Mouse (Mus musculus): ENCODE results near the gene Cfd. TPM values are rescaled to one million over a fixed set of nuclear protein-coding genes. Genes with fewer than 3 reads are reported as not detected.
A peak's percentile ranks its signal among the peaks of the same experiment; 100 is the strongest.

Gene Cfd
- total and polyA plus RNA-seq, 2 experiments from 2014 or later, result not detected

- peaks cover 56% of the 10 kb centered on the region for H3K36me3 ChIP-seq (replicated peaks; ENCODE audit: control insufficient read depth, insufficient read depth, low read length)
- 67% methylated on average over 20 of the region's 20 CpGs for WGBS
- no peaks in the 10 kb centered on the region for H3K4me1 ChIP-seq (ENCODE audit: control insufficient read depth, insufficient read depth)
- no peak overlapping the region for H3K4me3 ChIP-seq (ENCODE audit: low read depth, low read length)
- no peak overlapping the region for H3K27ac ChIP-seq (ENCODE audit: low read depth)
- no peak overlapping the region for H3K4me2 ChIP-seq (ENCODE audit: low read depth, low read length)
- H3K27me3 ChIP-seq (ENCODE audit: control insufficient read depth, insufficient read depth, low read length), result no peaks in the 10 kb centered on the region
- no peak overlapping the region for H3K9ac ChIP-seq (replicated peaks; ENCODE audit: low read depth, low read length)
- no peaks in the 10 kb centered on the region for H3K9me3 ChIP-seq (replicated peaks; ENCODE audit: control insufficient read depth, low read length)
- ATAC-seq (ENCODE audit: insufficient read depth, low read depth) (no peak), DNase-seq (ENCODE audit: low spot score) (no peak)
- TF ChIP-seq CTCF (IDR thresholded peaks at IDR 0.05; ENCODE audit: low read depth) (no peak), EP300 (IDR thresholded peaks at IDR 0.05; ENCODE audit: low read depth) (no peak)
Measured at GRCm38 (mm10) chr10:79897316-79898245, 6.9 kb downstream of the Cfd start.

- TF ChIP-seq EP300 (IDR thresholded peaks at IDR 0.05; ENCODE audit: low read depth), result no peak
- peak; percentile 27 for TF ChIP-seq CTCF (IDR thresholded peaks at IDR 0.05; ENCODE audit: low read depth)
- Histone ChIP-seq H3K9ac (replicated peaks; ENCODE audit: low read depth, low read length) (no peak overlapping the region), H3K36me3 (replicated peaks; ENCODE audit: control insufficient read depth, insufficient read depth, low read length) (peaks cover 71% of the 10 kb centered on the region), H3K4me1 (ENCODE audit: control insufficient read depth, insufficient read depth) (no peaks in the 10 kb centered on the region), H3K9me3 (replicated peaks; ENCODE audit: control insufficient read depth, low read length) (no peaks in the 10 kb centered on the region), H3K4me2 (ENCODE audit: low read depth, low read length) (no peak overlapping the region), H3K27me3 (ENCODE audit: control insufficient read depth, insufficient read depth, low read length) (no peaks in the 10 kb centered on the region), H3K4me3 (ENCODE audit: low read depth, low read length) (no peak overlapping the region), H3K27ac (ENCODE audit: low read depth) (no peak overlapping the region)
- DNase-seq (ENCODE audit: low spot score) (no peak), ATAC-seq (ENCODE audit: insufficient read depth, low read depth) (0 out of 2 replicates have a peak, but pooled peaks have one; percentile 28)
- 66% methylated on average over 2 of the region's 2 CpGs for WGBS
Measured at GRCm38 (mm10) chr10:79900951-79901410, 10.3 kb downstream of the Cfd start.

GRCm38 (mm10) chr10:79906712-79907111, 16.1 kb downstream of the Cfd start:
- Histone ChIP-seq H3K4me2 (ENCODE audit: low read depth, low read length) (no peak overlapping the region), H3K4me1 (ENCODE audit: control insufficient read depth, insufficient read depth) (no peaks in the 10 kb centered on the region), H3K9me3 (replicated peaks; ENCODE audit: control insufficient read depth, low read length) (no peaks in the 10 kb centered on the region), H3K36me3 (replicated peaks; ENCODE audit: control insufficient read depth, insufficient read depth, low read length) (peaks cover 57% of the 10 kb centered on the region), H3K27me3 (ENCODE audit: control insufficient read depth, insufficient read depth, low read length) (no peaks in the 10 kb centered on the region), H3K27ac (ENCODE audit: low read depth) (no peak overlapping the region), H3K4me3 (ENCODE audit: low read depth, low read length) (no peak overlapping the region), H3K9ac (replicated peaks; ENCODE audit: low read depth, low read length) (no peak overlapping the region)
- no peak for DNase-seq (ENCODE audit: low spot score)
- no peak for ATAC-seq (ENCODE audit: insufficient read depth, low read depth)
- 91% methylated on average over 9 of the region's 9 CpGs for WGBS
- TF ChIP-seq CTCF (IDR thresholded peaks at IDR 0.05; ENCODE audit: low read depth), result no peak
- no peak for TF ChIP-seq EP300 (IDR thresholded peaks at IDR 0.05; ENCODE audit: low read depth)

GRCm38 (mm10) chr10:79907415-79907814, 16.8 kb downstream of the Cfd start:
- Histone ChIP-seq H3K4me2 (ENCODE audit: low read depth, low read length) (no peak overlapping the region), H3K27ac (ENCODE audit: low read depth) (no peak overlapping the region), H3K9me3 (replicated peaks; ENCODE audit: control insufficient read depth, low read length) (no peaks in the 10 kb centered on the region), H3K36me3 (replicated peaks; ENCODE audit: control insufficient read depth, insufficient read depth, low read length) (peaks cover 56% of the 10 kb centered on the region), H3K27me3 (ENCODE audit: control insufficient read depth, insufficient read depth, low read length) (no peaks in the 10 kb centered on the region), H3K9ac (replicated peaks; ENCODE audit: low read depth, low read length) (no peak overlapping the region), H3K4me1 (ENCODE audit: control insufficient read depth, insufficient read depth) (no peaks in the 10 kb centered on the region), H3K4me3 (ENCODE audit: low read depth, low read length) (no peak overlapping the region)
- no peak for ATAC-seq (ENCODE audit: insufficient read depth, low read depth)
- TF ChIP-seq EP300 (IDR thresholded peaks at IDR 0.05; ENCODE audit: low read depth) (no peak), CTCF (IDR thresholded peaks at IDR 0.05; ENCODE audit: low read depth) (no peak)
- WGBS, result 91% methylated on average over 10 of the region's 10 CpGs
- no peak for DNase-seq (ENCODE audit: low spot score)

GRCm38 (mm10) chr10:79908167-79909091, 17.8 kb downstream of the Cfd start, which contains the start of gene Med16:
TSS of gene Med16 (minus strand) at chr10:79908923.
- Histone ChIP-seq H3K9ac (replicated peaks; ENCODE audit: low read depth, low read length) (peak within 1 kb of the TSS; percentile 82), H3K36me3 (replicated peaks; ENCODE audit: control insufficient read depth, insufficient read depth, low read length) (peaks cover 46% of the 10 kb centered on the region), H3K4me3 (ENCODE audit: low read depth, low read length) (peak within 1 kb of the TSS; percentile 74), H3K9me3 (replicated peaks; ENCODE audit: control insufficient read depth, low read length) (no peaks in the 10 kb centered on the region), H3K4me1 (ENCODE audit: control insufficient read depth, insufficient read depth) (peaks cover under 1% of the 10 kb centered on the region; the same call in 1 of the 2 replicates), H3K27me3 (ENCODE audit: control insufficient read depth, insufficient read depth, low read length) (no peaks in the 10 kb centered on the region), H3K27ac (ENCODE audit: low read depth) (peak within 1 kb of the TSS; percentile 94), H3K4me2 (ENCODE audit: low read depth, low read length) (peak within 1 kb of the TSS; percentile 52)
- DNase-seq (ENCODE audit: low spot score) (peak; percentile 99), ATAC-seq (ENCODE audit: insufficient read depth, low read depth) (peak; percentile 98)
- TF ChIP-seq CTCF (IDR thresholded peaks at IDR 0.05; ENCODE audit: low read depth) (no peak), EP300 (IDR thresholded peaks at IDR 0.05; ENCODE audit: low read depth) (no peak; the same call in 1 of the 2 replicates)
- 1% methylated on average over 52 of the region's 52 CpGs for WGBS

Data from heart, postnatal 0 days (tissue).